Mouse (Mus musculus) heart, postnatal 0 days (tissue): ENCODE data around the gene Kit. TPM values are rescaled to one million over a fixed set of nuclear protein-coding genes. Genes with fewer than 3 reads are reported as not detected.

ENCODE experiments used
- ATAC-seq: fragments of 200-750 bp; cut with Nextera tagmentation; 2 replicates; pipeline ENCODE4 v1.8.0; 2017; ENCODE audit warnings: low read depth, moderate number of reproducible peaks, moderate library complexity; ENCODE audit not compliant: insufficient read depth
- DNase-seq: peaks from one replicate; pipeline ENCODE4 v3.0.0-alpha.2; 2016; ENCODE audit warnings: low spot score
- H3K27ac ChIP-seq: fragments of 300-500 bp; sonication (generic); 2 replicates; pipeline ENCODE4 v1.5.1; 2014; ENCODE audit warnings: low read depth, mild to moderate bottlenecking
- H3K27me3 ChIP-seq: fragments of 300-500 bp; sonication (generic); 2 replicates; pipeline ENCODE4 v1.6.1; 2014; ENCODE audit warnings: low read length, mixed read lengths; ENCODE audit not compliant: control insufficient read depth, insufficient read depth
- H3K36me3 ChIP-seq: fragments of 300-500 bp; sonication (generic); replicated peaks from 2 replicates; pipeline ENCODE4 v1.6.1; 2014; ENCODE audit warnings: low read length, mixed read lengths; ENCODE audit not compliant: control insufficient read depth, insufficient read depth
- H3K4me1 ChIP-seq: fragments of 300-500 bp; sonication (generic); 2 replicates; pipeline ENCODE4 v1.6.1; 2014; ENCODE audit warnings: antibody characterized with exemption; ENCODE audit not compliant: control insufficient read depth, insufficient read depth
- H3K4me2 ChIP-seq: fragments of 300-500 bp; sonication (generic); 2 replicates; pipeline ENCODE4 v1.6.1; 2014; ENCODE audit warnings: low read depth, mild to moderate bottlenecking, low read length, moderate library complexity
- H3K4me3 ChIP-seq: fragments of 300-500 bp; sonication (generic); 2 replicates; pipeline ENCODE4 v1.5.1; 2014; ENCODE audit warnings: low read depth, low read length
- H3K9ac ChIP-seq: fragments of 300-500 bp; sonication (generic); replicated peaks from 2 replicates; pipeline ENCODE4 v1.6.1; 2014; ENCODE audit warnings: low read depth, low read length, mixed read lengths
- H3K9me3 ChIP-seq: fragments of 300-500 bp; sonication (generic); replicated peaks from 2 replicates; pipeline ENCODE4 v1.6.1; 2016; ENCODE audit warnings: low read length; ENCODE audit not compliant: control insufficient read depth
- CTCF ChIP-seq: IDR thresholded peaks from 2 replicates; pipeline ENCODE4 v1.5.1; 2016; ENCODE audit warnings: antibody characterized with exemption, control low read depth, low read depth
- EP300 ChIP-seq: IDR thresholded peaks from 2 replicates; pipeline ENCODE4 v1.6.1; 2016; ENCODE audit warnings: antibody characterized with exemption, low read depth
- WGBS: fragments of 180-500 bp; shearing (Covaris S2); extraction: QIAGEN DNeasy Blood & Tissue Kit; methylation state at CpG from one replicate; pipeline ENCODE4 v1.1.7; 2014; 5-methylcytosine and 5-hydroxymethylcytosine counted together
- polyA plus RNA-seq: library from polyadenylated mRNA; unstranded; fragments of >200 nt; fragmentation: Nextera tagmentation; extraction: Ambion mirVana; gene quantifications from 2 replicates; pipeline ENCODE4 v1.2.1, GENCODE M21; 2015
- total RNA-seq: library from RNA; depleted of rRNA; stranded (reverse); fragments of >200 nt; gene quantifications from 2 replicates; pipeline ENCODE4 v1.2.3, GENCODE M21; 2014; ENCODE audit warnings: low replicate concordance

The Kit gene
- total and polyA plus RNA-seq, 2 experiments from 2014 or later: 4.9 to 14.9 TPM

DNA sequence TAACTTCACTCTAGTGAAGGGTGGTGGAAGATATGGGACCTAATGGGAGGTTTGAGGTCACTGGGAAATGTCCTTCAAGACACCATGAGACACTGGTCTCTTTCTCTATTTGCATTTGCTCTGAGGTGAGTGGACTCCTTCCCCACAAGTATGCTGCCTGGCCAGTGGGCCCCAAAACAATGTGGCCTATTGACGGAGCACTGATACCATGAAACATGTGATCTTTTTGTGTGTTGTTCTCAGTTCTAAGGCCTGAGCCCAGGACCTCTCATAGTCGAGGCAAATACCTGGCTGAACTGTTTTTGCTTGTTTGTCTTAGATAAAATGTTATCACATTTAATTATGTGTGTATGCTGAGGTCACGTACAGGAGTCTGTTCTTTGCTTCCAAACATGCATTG is 31.0 kb upstream of the Kit start:
- no peak overlapping the region for H3K4me2 ChIP-seq
- DNase-seq: no peak
- H3K4me3 ChIP-seq: no peak overlapping the region
- H3K36me3 ChIP-seq: no peaks in the 10 kb centered on the region
- WGBS: 68% methylated on average over 3 of the region's 3 CpGs
- no peak overlapping the region for H3K9ac ChIP-seq
- H3K4me1 ChIP-seq: 0 out of 2 replicates have a peak, but pooled peaks cover 7% of the 10 kb centered on the region
- H3K27ac ChIP-seq: no peak overlapping the region
- no peaks in the 10 kb centered on the region for H3K27me3 ChIP-seq
- ATAC-seq: no peak
- H3K9me3 ChIP-seq: no peaks in the 10 kb centered on the region
- no peak for TF ChIP-seq EP300
- no peak for TF ChIP-seq CTCF

DNA sequence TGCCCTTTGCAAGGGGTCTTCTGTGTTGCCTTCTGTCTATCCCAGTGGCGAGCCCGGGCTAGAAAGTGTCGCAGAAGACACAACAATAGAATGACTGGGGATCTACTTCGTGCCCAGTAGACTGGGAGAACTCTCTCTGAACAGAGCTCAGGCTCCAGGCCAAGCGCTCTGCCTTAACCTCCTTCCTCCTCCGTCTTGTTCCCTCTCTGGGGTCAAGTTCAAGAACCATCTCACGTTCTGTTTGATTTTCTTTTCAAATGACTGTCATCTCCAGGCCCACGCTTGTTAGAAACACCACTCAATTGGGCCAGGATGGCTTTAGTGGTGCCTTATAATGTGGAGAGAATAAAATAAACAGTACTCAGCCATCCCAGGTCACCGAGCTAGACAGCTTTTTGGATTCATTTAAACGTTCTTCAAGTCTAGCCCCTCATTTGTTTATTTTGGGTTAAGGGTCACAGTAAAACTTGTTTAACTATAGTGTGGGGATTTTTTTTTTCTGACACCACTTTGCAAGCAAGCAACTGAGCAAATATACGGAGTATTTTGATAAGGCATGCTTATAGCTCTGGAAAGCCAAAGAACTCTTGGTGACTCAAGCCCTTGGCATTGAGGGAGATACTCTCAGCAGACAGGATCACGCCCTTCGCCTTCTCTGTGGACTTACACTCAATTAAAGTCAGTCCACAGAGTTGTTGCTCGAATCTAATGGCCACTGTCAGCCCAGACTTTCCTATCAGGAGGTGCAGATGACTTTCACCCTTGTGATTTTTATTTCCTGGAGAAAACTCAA is 30.0 kb upstream of the Kit start:
- no peaks in the 10 kb centered on the region for H3K36me3 ChIP-seq
- no peak for ATAC-seq
- H3K27me3 ChIP-seq: no peaks in the 10 kb centered on the region
- H3K9ac ChIP-seq: no peak overlapping the region
- WGBS: 61% methylated on average over 14 of the region's 14 CpGs
- H3K4me1 ChIP-seq: no peaks in the 10 kb centered on the region
- peak; percentile 34 for DNase-seq
- no peaks in the 10 kb centered on the region; the same call in 1 of the 2 replicates for H3K9me3 ChIP-seq
- H3K4me3 ChIP-seq: no peak overlapping the region
- no peak for TF ChIP-seq EP300
- TF ChIP-seq CTCF: no peak
- no peak overlapping the region for H3K27ac ChIP-seq
- H3K4me2 ChIP-seq: no peak overlapping the region

DNA sequence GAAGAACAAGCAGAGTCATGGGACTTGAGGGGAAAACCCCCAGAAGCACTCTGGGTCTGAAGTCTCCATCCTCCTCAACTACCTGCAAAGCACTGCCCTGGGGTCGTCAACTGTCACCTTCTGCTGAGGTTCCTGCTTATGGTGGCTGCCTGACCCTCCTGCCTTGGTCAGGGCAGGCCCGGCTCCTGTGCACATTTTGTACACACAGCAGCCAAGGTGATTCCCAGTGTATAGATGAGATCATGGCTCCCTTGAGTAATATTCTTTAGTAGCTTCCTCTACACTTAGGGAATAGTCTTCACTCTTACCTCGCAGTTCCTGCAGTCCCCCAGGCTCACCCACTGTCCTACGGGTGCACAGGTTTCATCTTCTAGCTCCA is 29.5 kb upstream of the Kit start:
- ATAC-seq: no peak
- Histone ChIP-seq H3K27me3 (no peaks in the 10 kb centered on the region), H3K9me3 (no peaks in the 10 kb centered on the region; the same call in 1 of the 2 replicates), H3K27ac (no peak overlapping the region), H3K36me3 (no peaks in the 10 kb centered on the region), H3K4me1 (no peaks in the 10 kb centered on the region), H3K9ac (no peak overlapping the region), H3K4me3 (no peak overlapping the region), H3K4me2 (no peak overlapping the region)
- no peak for TF ChIP-seq CTCF
- TF ChIP-seq EP300: no peak
- no peak for DNase-seq
- WGBS: 73% methylated on average over 4 of the region's 4 CpGs

DNA sequence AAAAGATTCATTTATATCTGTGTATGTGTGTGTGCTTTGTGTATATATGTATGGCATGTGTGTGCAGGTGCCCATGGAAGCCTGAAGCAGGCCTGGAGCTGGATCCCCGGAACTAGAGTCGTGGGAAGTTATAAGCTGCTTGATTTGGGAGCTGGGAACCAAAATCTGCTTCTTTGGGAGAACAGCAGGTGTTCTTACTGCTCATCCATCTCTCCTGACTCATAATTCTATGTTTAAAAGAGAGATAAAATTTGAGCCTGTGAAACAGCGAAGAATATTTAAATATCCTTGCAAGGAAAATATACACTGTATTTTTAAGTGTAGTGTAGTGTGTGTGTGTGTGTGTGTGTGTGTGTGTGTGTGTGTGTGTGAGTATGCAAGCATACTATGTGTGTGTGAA is 21.7 kb upstream of the Kit start:
- no peak overlapping the region for H3K4me3 ChIP-seq
- no peaks in the 10 kb centered on the region for H3K36me3 ChIP-seq
- no peak overlapping the region for H3K9ac ChIP-seq
- 85% methylated on average over 3 of the region's 3 CpGs for WGBS
- no peak overlapping the region for H3K27ac ChIP-seq
- no peaks in the 10 kb centered on the region for H3K4me1 ChIP-seq
- H3K27me3 ChIP-seq: no peaks in the 10 kb centered on the region
- no peaks in the 10 kb centered on the region; the same call in 1 of the 2 replicates for H3K9me3 ChIP-seq
- TF ChIP-seq CTCF (no peak), EP300 (no peak)
- H3K4me2 ChIP-seq: no peak overlapping the region
- DNase-seq (no peak), ATAC-seq (no peak)

DNA sequence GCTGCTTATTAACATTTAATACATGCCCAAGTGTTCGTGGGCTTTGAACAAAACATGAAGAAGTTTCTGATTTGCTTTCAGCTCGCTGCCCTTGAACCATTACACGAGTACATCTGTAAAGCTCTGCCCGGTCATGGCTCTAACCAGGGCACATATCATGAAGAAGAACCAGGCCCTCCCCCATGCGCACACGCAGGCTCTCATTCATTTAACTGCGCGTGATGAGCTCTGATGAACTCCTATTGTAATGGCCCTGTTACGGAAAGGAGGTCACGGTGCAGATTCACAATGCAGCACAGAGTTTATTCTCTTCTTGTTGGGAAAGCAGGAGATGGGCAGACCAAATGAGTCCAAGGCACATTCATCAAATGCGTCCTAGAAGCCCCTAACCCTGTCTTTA is 17.1 kb upstream of the Kit start:
- H3K9me3 ChIP-seq: no peaks in the 10 kb centered on the region
- ATAC-seq (no peak), DNase-seq (no peak)
- H3K4me2 ChIP-seq: no peak overlapping the region
- H3K4me1 ChIP-seq: no peaks in the 10 kb centered on the region
- no peak overlapping the region for H3K9ac ChIP-seq
- no peak overlapping the region for H3K4me3 ChIP-seq
- TF ChIP-seq EP300: no peak
- H3K27ac ChIP-seq: no peak overlapping the region
- H3K36me3 ChIP-seq: no peaks in the 10 kb centered on the region
- no peaks in the 10 kb centered on the region for H3K27me3 ChIP-seq
- 88% methylated on average over 11 of the region's 11 CpGs for WGBS

DNA sequence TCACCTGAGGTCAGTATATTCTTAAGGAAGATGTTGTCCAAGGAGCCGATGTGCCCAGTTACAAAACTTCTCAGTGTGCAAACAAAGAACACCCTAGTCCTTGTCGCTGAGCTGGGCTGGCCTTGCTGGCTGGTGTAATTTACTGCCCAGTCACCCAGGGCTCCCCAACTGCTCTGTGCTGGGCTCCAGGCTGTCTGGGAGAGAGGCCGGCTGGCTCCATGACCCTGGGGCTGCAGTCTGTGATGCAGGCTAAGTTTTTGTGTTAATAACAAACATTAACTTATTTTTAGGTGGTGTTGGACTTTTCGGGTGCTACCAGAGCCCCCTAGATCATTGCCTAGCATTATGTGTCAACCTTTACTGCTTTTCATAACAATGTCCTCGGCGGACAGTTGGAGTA is 15.4 kb upstream of the Kit start:
- no peaks in the 10 kb centered on the region for H3K9me3 ChIP-seq

More for the DNA sequence above, 15.4 kb upstream of the Kit start:
- no peaks in the 10 kb centered on the region for H3K36me3 ChIP-seq
- DNase-seq (no peak), ATAC-seq (no peak)
- no peaks in the 10 kb centered on the region for H3K4me1 ChIP-seq
- no peak for TF ChIP-seq EP300
- TF ChIP-seq CTCF: no peak
- no peak overlapping the region for H3K4me3 ChIP-seq
- H3K9ac ChIP-seq: no peak overlapping the region
- no peak overlapping the region for H3K27ac ChIP-seq
- no peak overlapping the region for H3K4me2 ChIP-seq
- no peaks in the 10 kb centered on the region for H3K27me3 ChIP-seq
- 83% methylated on average over 6 of the region's 6 CpGs for WGBS
